Mouse (Mus musculus) forebrain, postnatal 0 days (tissue): ENCODE data around the gene Txnl4b. TPM values are rescaled to one million over a fixed set of nuclear protein-coding genes. Genes with fewer than 3 reads are reported as not detected.

Source experiments
- ATAC-seq: fragments of 200-750 bp; cut with Nextera tagmentation; 2 replicates; pipeline ENCODE4 v1.8.0; 2017; ENCODE audit warnings: mild to moderate bottlenecking, moderate library complexity
- DNase-seq: peaks from one replicate; pipeline ENCODE4 v3.0.0-alpha.2; 2015
- H3K27ac ChIP-seq: fragments of 300-500 bp; sonication (generic); 2 replicates; pipeline ENCODE4 v1.5.1; 2014; ENCODE audit warnings: low read depth, mild to moderate bottlenecking, antibody characterized with exemption, low read length, moderate library complexity, mixed read lengths
- H3K27me3 ChIP-seq: fragments of 300-500 bp; sonication (generic); 2 replicates; pipeline ENCODE4 v1.6.1; 2014; ENCODE audit warnings: mild to moderate bottlenecking, low read length, mixed read lengths; ENCODE audit not compliant: insufficient read depth
- H3K36me3 ChIP-seq: fragments of 300-500 bp; sonication (generic); 2 replicates; pipeline ENCODE4 v1.6.1; 2014; ENCODE audit warnings: mild to moderate bottlenecking, moderate library complexity; ENCODE audit not compliant: insufficient read depth
- H3K4me1 ChIP-seq: fragments of 300-500 bp; sonication (generic); 2 replicates; pipeline ENCODE4 v1.6.1; 2014; ENCODE audit warnings: antibody characterized with exemption; ENCODE audit not compliant: insufficient read depth
- H3K4me2 ChIP-seq: fragments of 300-500 bp; sonication (generic); 2 replicates; pipeline ENCODE4 v1.6.1; 2014; ENCODE audit warnings: low read depth, mild to moderate bottlenecking, moderate library complexity
- H3K4me3 ChIP-seq: fragments of 300-500 bp; sonication (generic); 2 replicates; pipeline ENCODE4 v1.5.1; 2014; ENCODE audit warnings: low read depth, low read length, mixed read lengths
- H3K9ac ChIP-seq: fragments of 300-500 bp; sonication (generic); 2 replicates; pipeline ENCODE4 v1.6.1; 2014; ENCODE audit warnings: mild to moderate bottlenecking
- H3K9me3 ChIP-seq: fragments of 300-500 bp; sonication (generic); 2 replicates; pipeline ENCODE4 v1.6.1; 2016; ENCODE audit warnings: low read length
- CTCF ChIP-seq: sonication (generic); IDR thresholded peaks from 2 replicates; pipeline ENCODE4 v1.5.1; 2016; ENCODE audit warnings: antibody characterized with exemption, control low read depth, low read depth
- WGBS: fragments of 180-500 bp; shearing (Covaris S2); extraction: QIAGEN DNeasy Blood & Tissue Kit; methylation state at CpG from one replicate; pipeline ENCODE4 v1.1.7; 2014; 5-methylcytosine and 5-hydroxymethylcytosine counted together
- polyA plus RNA-seq: library from polyadenylated mRNA; unstranded; fragments of >200 nt; fragmentation: Nextera tagmentation; extraction: Ambion mirVana; gene quantifications from 2 replicates; pipeline ENCODE4 v1.2.1, GENCODE M21; 2015
- total RNA-seq: library from RNA; depleted of rRNA; stranded (reverse); fragments of >200 nt; gene quantifications from 2 replicates; pipeline ENCODE4 v1.2.3, GENCODE M21; 2014; rRNA removed

Txnl4b gene
- total and polyA plus RNA-seq, 2 experiments from 2014 or later, result 12.0 to 34.0 TPM

- peak within 1 kb of the TSS; percentile 10; the same call in 1 of the 2 replicates for H3K4me2 ChIP-seq
- ATAC-seq (no peak), DNase-seq (no peak)
- H3K4me1 ChIP-seq, result no peaks in the 10 kb centered on the region
- no peak within 1 kb of the TSS for H3K4me3 ChIP-seq
- WGBS, result 62% methylated on average over 27 of the region's 27 CpGs
- no peaks in the 10 kb centered on the region for H3K36me3 ChIP-seq
- H3K27me3 ChIP-seq, result no peaks in the 10 kb centered on the region; the same call in 1 of the 2 replicates
- H3K27ac ChIP-seq, result no peak within 1 kb of the TSS
- H3K9me3 ChIP-seq, result no peaks in the 10 kb centered on the region
- peak; percentile 12; the same call in 1 of the 2 replicates for TF ChIP-seq CTCF
- no peak within 1 kb of the TSS for H3K9ac ChIP-seq
Measured at GRCm38 (mm10) chr8:109614243-109615210, 48.8 kb downstream of the Txnl4b start, which contains the start of gene Pkd1l3. TSS of gene Pkd1l3 (plus strand) at chr8:109614517.

DNA sequence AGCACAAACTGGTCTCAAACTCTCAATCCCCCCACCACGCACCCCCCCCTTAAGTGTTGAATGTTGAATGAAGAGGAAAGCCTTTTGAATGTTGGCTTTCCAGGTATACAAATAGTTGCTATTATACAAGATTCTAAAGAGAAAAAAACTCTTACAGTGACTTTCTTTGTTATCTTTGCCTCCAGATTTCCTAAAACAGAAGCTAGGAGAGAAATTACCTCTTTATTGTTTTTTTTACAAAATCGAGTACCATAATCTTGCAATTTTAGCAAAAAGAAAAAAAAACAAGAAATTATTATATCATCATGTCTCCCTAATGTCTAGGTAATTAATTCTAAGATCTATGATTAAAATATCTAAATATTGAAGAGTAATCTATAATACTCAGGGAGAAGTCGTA, 49.9 kb downstream of the Txnl4b start:
- no peak overlapping the region for H3K4me2 ChIP-seq
- 90% methylated on average over 3 of the region's 3 CpGs for WGBS
- TF ChIP-seq CTCF, result no peak
- DNase-seq, result no peak
- no peak overlapping the region for H3K9ac ChIP-seq
- H3K4me3 ChIP-seq, result no peak overlapping the region
- H3K4me1 ChIP-seq, result no peaks in the 10 kb centered on the region
- no peaks in the 10 kb centered on the region; the same call in 1 of the 2 replicates for H3K27me3 ChIP-seq
- H3K36me3 ChIP-seq, result no peaks in the 10 kb centered on the region
- no peak overlapping the region for H3K27ac ChIP-seq
- ATAC-seq, result no peak
- no peaks in the 10 kb centered on the region for H3K9me3 ChIP-seq

Other genes with a start within 250 kb of the Txnl4b start
- gene Pmfbp1, start 71.9 kb upstream of the Txnl4b start, total RNA-seq, result 0.38 and 2.2 TPM in 2 replicates
- gene Pmfbp1, start 71.9 kb upstream of the Txnl4b start, polyA plus RNA-seq, result 0.08 and 0.25 TPM in 2 replicates
- gene Dhx38, start within 50 bp of the Txnl4b start, total RNA-seq, result 23.2 and 28.2 TPM in 2 replicates
- 12.8 and 14.1 TPM in 2 replicates for gene Dhx38, start within 50 bp of the Txnl4b start, polyA plus RNA-seq
- 0.15 and 1.5 TPM in 2 replicates for gene Hp, start 13.3 kb downstream of the Txnl4b start, total RNA-seq
- gene Hp, start 13.3 kb downstream of the Txnl4b start, polyA plus RNA-seq, result 0.38 and 0.44 TPM in 2 replicates
- gene Dhodh, start 42.8 kb downstream of the Txnl4b start, total RNA-seq, result 26.1 and 26.4 TPM in 2 replicates
- 27.7 and 27.9 TPM in 2 replicates for gene Dhodh, start 42.8 kb downstream of the Txnl4b start, polyA plus RNA-seq
- gene Pkd1l3, start 48.6 kb downstream of the Txnl4b start, total RNA-seq, result 0.24 TPM in 1 of 2 replicates, not detected in the other
- gene Pkd1l3, start 48.6 kb downstream of the Txnl4b start, polyA plus RNA-seq, result 0.21 TPM in 1 of 2 replicates, not detected in the other
- 126 and 139 TPM in 2 replicates for gene Ist1, start 127.4 kb downstream of the Txnl4b start, total RNA-seq
- 89.3 and 110 TPM in 2 replicates for gene Ist1, start 127.4 kb downstream of the Txnl4b start, polyA plus RNA-seq
- gene Zfp821, start 139.7 kb downstream of the Txnl4b start, total RNA-seq, result 87.6 and 92.1 TPM in 2 replicates
- 57.8 and 67.0 TPM in 2 replicates for gene Zfp821, start 139.7 kb downstream of the Txnl4b start, polyA plus RNA-seq
- gene Atxn1l, start 171.8 kb downstream of the Txnl4b start, total RNA-seq, result 9.9 and 20.4 TPM in 2 replicates
- 1.9 and 3.2 TPM in 2 replicates for gene Atxn1l, start 171.8 kb downstream of the Txnl4b start, polyA plus RNA-seq
- gene Ap1g1, start 212.7 kb downstream of the Txnl4b start, total RNA-seq, result 96.4 and 101 TPM in 2 replicates
- gene Ap1g1, start 212.7 kb downstream of the Txnl4b start, polyA plus RNA-seq, result 28.1 and 35.8 TPM in 2 replicates